Mouse (Mus musculus) hindbrain, embryonic 11.5 days (tissue): ENCODE results near the gene Wipf1. TPM values are rescaled to one million over a fixed set of nuclear protein-coding genes. Genes with fewer than 3 reads are reported as not detected.

Experiments
- ATAC-seq: fragments of 200-750 bp; cut with Nextera tagmentation; 2 replicates; pipeline ENCODE4 v1.8.0; 2017; ENCODE audit warnings: mild to moderate bottlenecking, moderate TSS enrichment, moderate library complexity; ENCODE audit not compliant: low FRiP score
- DNase-seq: peaks from one replicate; pipeline ENCODE4 v3.0.0-alpha.2; 2015; ENCODE audit warnings: low spot score
- H3K27ac ChIP-seq: fragments of 300-500 bp; sonication (generic); 2 replicates; pipeline ENCODE4 v1.5.1; 2014; ENCODE audit warnings: mild to moderate bottlenecking, low read depth, low read length
- H3K27me3 ChIP-seq: fragments of 300-500 bp; sonication (generic); 2 replicates; pipeline ENCODE4 v1.6.1; 2014; ENCODE audit warnings: mild to moderate bottlenecking, low read length, moderate library complexity, mixed read lengths; ENCODE audit not compliant: control insufficient read depth, insufficient read depth
- H3K36me3 ChIP-seq: fragments of 300-500 bp; sonication (generic); 2 replicates; pipeline ENCODE4 v1.6.1; 2014; ENCODE audit warnings: mild to moderate bottlenecking, low read length, moderate library complexity, mixed read lengths; ENCODE audit not compliant: control insufficient read depth, insufficient read depth
- H3K4me1 ChIP-seq: fragments of 300-500 bp; sonication (generic); replicated peaks from 2 replicates; pipeline ENCODE4 v1.6.1; 2014; ENCODE audit warnings: low read length, mixed read lengths; ENCODE audit not compliant: control insufficient read depth, insufficient read depth
- H3K4me2 ChIP-seq: fragments of 300-500 bp; sonication (generic); replicated peaks from 2 replicates; pipeline ENCODE4 v1.6.1; 2014; ENCODE audit warnings: mild to moderate bottlenecking, low read depth, low read length
- H3K4me3 ChIP-seq: fragments of 300-500 bp; sonication (generic); 2 replicates; pipeline ENCODE4 v1.5.1; 2014; ENCODE audit warnings: low read depth, low read length
- H3K9ac ChIP-seq: fragments of 300-500 bp; sonication (generic); 2 replicates; pipeline ENCODE4 v1.6.1; 2014; ENCODE audit warnings: low read depth, low read length
- H3K9me3 ChIP-seq: fragments of 300-500 bp; sonication (generic); 2 replicates; pipeline ENCODE4 v1.6.1; 2016; ENCODE audit warnings: low read length; ENCODE audit not compliant: control insufficient read depth
- WGBS: fragments of 180-500 bp; shearing (Covaris S2); extraction: QIAGEN DNeasy Blood & Tissue Kit; methylation state at CpG from one replicate; pipeline ENCODE4 v1.1.7; 2014; 5-methylcytosine and 5-hydroxymethylcytosine counted together
- polyA plus RNA-seq: library from polyadenylated mRNA; unstranded; fragments of >200 nt; fragmentation: Nextera tagmentation; extraction: Ambion mirVana; gene quantifications from 2 replicates; pipeline ENCODE4 v1.2.1, GENCODE M21; 2014

Gene Wipf1
- polyA plus RNA-seq, 1 experiment from 2014 or later = 9.7 TPM

- 77% methylated on average over 4 of the region's 4 CpGs for WGBS
- H3K4me1 ChIP-seq = 0 out of 2 replicates have a peak, but pooled peaks cover 2% of the 10 kb centered on the region
- no peak overlapping the region for H3K4me2 ChIP-seq
- H3K9me3 ChIP-seq = no peaks in the 10 kb centered on the region
- H3K9ac ChIP-seq = no peak overlapping the region
- ATAC-seq (no peak), DNase-seq (no peak)
- H3K36me3 ChIP-seq = no peaks in the 10 kb centered on the region
- H3K27ac ChIP-seq = no peak overlapping the region
- H3K4me3 ChIP-seq = no peak overlapping the region
- no peaks in the 10 kb centered on the region; the same call in 1 of the 2 replicates for H3K27me3 ChIP-seq
Measured at GRCm38 (mm10) chr2:73453717-73454116, 75.8 kb downstream of the Wipf1 start.

GRCm38 (mm10) chr2:73453085-73453484, 76.4 kb downstream of the Wipf1 start:
- WGBS = 81% methylated on average over 5 of the region's 5 CpGs
- H3K4me1 ChIP-seq = 0 out of 2 replicates have a peak, but pooled peaks cover 2% of the 10 kb centered on the region
- no peak overlapping the region for H3K4me3 ChIP-seq
- no peak overlapping the region for H3K27ac ChIP-seq
- no peak overlapping the region for H3K4me2 ChIP-seq
- H3K9me3 ChIP-seq = no peaks in the 10 kb centered on the region
- ATAC-seq = no peak
- H3K9ac ChIP-seq = no peak overlapping the region
- no peaks in the 10 kb centered on the region; the same call in 1 of the 2 replicates for H3K27me3 ChIP-seq
- no peaks in the 10 kb centered on the region for H3K36me3 ChIP-seq
- DNase-seq = no peak

- 85% methylated on average over 7 of the region's 7 CpGs for WGBS
- DNase-seq (no peak), ATAC-seq (no peak)
- Histone ChIP-seq H3K27me3 (no peaks in the 10 kb centered on the region; the same call in 1 of the 2 replicates), H3K27ac (no peak overlapping the region), H3K9me3 (no peaks in the 10 kb centered on the region), H3K9ac (no peak overlapping the region), H3K4me1 (0 out of 2 replicates have a peak, but pooled peaks cover 2% of the 10 kb centered on the region), H3K36me3 (no peaks in the 10 kb centered on the region), H3K4me3 (no peak overlapping the region), H3K4me2 (no peak overlapping the region)
Measured at GRCm38 (mm10) chr2:73452556-73452955, 77.0 kb downstream of the Wipf1 start.

- Histone ChIP-seq H3K4me2 (no peak overlapping the region), H3K27ac (no peak overlapping the region), H3K4me3 (no peak overlapping the region), H3K36me3 (no peaks in the 10 kb centered on the region), H3K9me3 (no peaks in the 10 kb centered on the region), H3K27me3 (no peaks in the 10 kb centered on the region; the same call in 1 of the 2 replicates), H3K4me1 (0 out of 2 replicates have a peak, but pooled peaks cover 2% of the 10 kb centered on the region), H3K9ac (no peak overlapping the region)
- ATAC-seq (no peak), DNase-seq (no peak)
- WGBS = 92% methylated on average over 3 of the region's 3 CpGs
Measured at GRCm38 (mm10) chr2:73451541-73451940, 78.0 kb downstream of the Wipf1 start.

- Histone ChIP-seq H3K27me3 (no peaks in the 10 kb centered on the region), H3K9me3 (no peaks in the 10 kb centered on the region), H3K9ac (no peak overlapping the region), H3K4me1 (0 out of 2 replicates have a peak, but pooled peaks cover 2% of the 10 kb centered on the region), H3K36me3 (no peaks in the 10 kb centered on the region), H3K4me2 (no peak overlapping the region), H3K27ac (no peak overlapping the region), H3K4me3 (no peak overlapping the region)
- 68% methylated on average over 6 of the region's 6 CpGs for WGBS
- ATAC-seq (no peak), DNase-seq (no peak)
Measured at GRCm38 (mm10) chr2:73450172-73450715, 79.3 kb downstream of the Wipf1 start.

GRCm38 (mm10) chr2:73443985-73444384, 85.5 kb downstream of the Wipf1 start:
- no peaks in the 10 kb centered on the region for H3K4me1 ChIP-seq
- DNase-seq (no peak), ATAC-seq (no peak)
- 85% methylated on average over 10 of the region's 10 CpGs for WGBS
- H3K36me3 ChIP-seq = no peaks in the 10 kb centered on the region
- no peak overlapping the region for H3K9ac ChIP-seq
- no peaks in the 10 kb centered on the region for H3K9me3 ChIP-seq
- H3K4me2 ChIP-seq = no peak overlapping the region
- H3K4me3 ChIP-seq = no peak overlapping the region
- no peak overlapping the region for H3K27ac ChIP-seq
- no peaks in the 10 kb centered on the region for H3K27me3 ChIP-seq

- DNase-seq (no peak), ATAC-seq (no peak)
- H3K4me2 ChIP-seq = no peak overlapping the region
- WGBS = 75% methylated on average over 2 of the region's 2 CpGs
- no peaks in the 10 kb centered on the region for H3K9me3 ChIP-seq
- no peaks in the 10 kb centered on the region for H3K36me3 ChIP-seq
- H3K4me1 ChIP-seq = no peaks in the 10 kb centered on the region
- no peak overlapping the region for H3K27ac ChIP-seq
- H3K9ac ChIP-seq = no peak overlapping the region
- H3K27me3 ChIP-seq = no peaks in the 10 kb centered on the region
- no peak overlapping the region for H3K4me3 ChIP-seq
Measured at GRCm38 (mm10) chr2:73442015-73442414, 87.5 kb downstream of the Wipf1 start.

- 87% methylated on average over 2 of the region's 2 CpGs for WGBS
Measured at GRCm38 (mm10) chr2:73440319-73440718, 89.2 kb downstream of the Wipf1 start.

GRCm38 (mm10) chr2:73436976-73437375, 92.6 kb downstream of the Wipf1 start:
- no peak overlapping the region for H3K9ac ChIP-seq
- no peaks in the 10 kb centered on the region for H3K36me3 ChIP-seq
- H3K4me2 ChIP-seq = no peak overlapping the region

More at GRCm38 (mm10) chr2:73440319-73440718, 89.2 kb downstream of the Wipf1 start:
- Histone ChIP-seq H3K4me1 (no peaks in the 10 kb centered on the region), H3K36me3 (no peaks in the 10 kb centered on the region), H3K9ac (no peak overlapping the region), H3K4me3 (no peak overlapping the region), H3K4me2 (no peak overlapping the region), H3K27me3 (no peaks in the 10 kb centered on the region), H3K27ac (no peak overlapping the region), H3K9me3 (no peaks in the 10 kb centered on the region)
- DNase-seq (no peak), ATAC-seq (no peak)

More at GRCm38 (mm10) chr2:73436976-73437375, 92.6 kb downstream of the Wipf1 start:
- ATAC-seq (no peak), DNase-seq (no peak)
- no peaks in the 10 kb centered on the region for H3K9me3 ChIP-seq
- whole genome bisulfite sequencing = 46% methylated on average over 18 of the region's 18 CpGs
- H3K27me3 ChIP-seq = no peaks in the 10 kb centered on the region
- H3K4me3 ChIP-seq = no peak overlapping the region
- no peak overlapping the region for H3K27ac ChIP-seq
- H3K4me1 ChIP-seq = no peaks in the 10 kb centered on the region
